Mouse (Mus musculus): Measurements from ENCODE around the gene Lrr1. TPM values are rescaled to one million over a fixed set of nuclear protein-coding genes. Genes with fewer than 3 reads are reported as not detected.

Gene Lrr1
- total and polyA plus RNA-seq, 3 experiments: 9.2 to 35.0 (median 23.8) TPM

DNA sequence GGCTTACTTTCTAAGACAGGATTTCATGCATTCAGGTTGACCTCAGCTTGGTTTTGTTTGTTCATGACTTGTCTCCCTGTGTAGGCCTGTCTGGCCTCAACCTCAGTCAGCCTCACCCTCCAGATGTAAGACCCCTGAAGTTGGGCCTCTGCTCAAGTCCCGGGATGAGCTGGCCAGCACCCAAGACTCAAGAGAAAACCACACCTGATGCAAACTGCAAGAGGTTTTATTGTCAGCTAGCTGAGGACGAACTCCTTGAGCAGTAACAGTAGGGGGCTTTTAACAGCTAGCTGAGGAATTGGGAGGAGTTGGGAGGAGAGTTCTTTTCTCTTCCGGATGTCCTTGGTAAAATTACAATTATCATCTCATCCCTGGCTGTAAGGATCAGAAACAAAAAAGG, 8.9 kb downstream of the Lrr1 start:
- dilution Hi-C loops (cut with MboI; ENCODE audit: extremely low pct_ligation_motif_present, extremely low pct_unique_long_range_greater_than_20kb, low sequenced_read_pairs): no loop called here

DNA sequence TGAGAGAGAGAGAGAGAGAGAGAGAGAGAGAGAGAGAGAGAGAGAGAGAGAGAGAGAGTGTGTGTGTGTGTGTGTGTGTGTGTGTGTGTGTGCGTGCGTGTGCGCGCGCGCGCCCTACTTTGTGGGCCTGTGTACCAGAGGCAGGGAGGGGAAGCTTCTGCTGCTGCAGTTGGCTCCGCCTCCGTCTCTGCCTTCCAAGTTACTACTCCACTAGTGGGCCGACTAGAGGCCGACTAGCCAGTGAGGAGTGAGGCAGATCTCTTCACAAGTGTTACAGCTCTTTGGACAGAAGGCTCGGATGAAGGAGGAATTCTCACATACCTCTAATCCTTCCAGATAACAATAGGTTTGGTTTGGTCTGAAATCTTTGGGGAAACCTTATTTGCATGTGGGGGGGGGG, 10.8 kb downstream of the Lrr1 start:
- Histone ChIP-seq H3K4me1 (ENCODE audit: control insufficient read depth in 1 of 2, insufficient read depth in 2 of 2) (peaks cover 4% of the 10 kb centered on the region in 2 experiments; a peak in 3 of 4 replicates), H3K9ac (ENCODE audit: insufficient read depth, low read depth) (no peak overlapping the region), H3K4me3 (replicated peaks in 1 of 3; ENCODE audit: low read depth in 2 of 3, low read length in 2 of 3, poor library complexity in 1 of 3) (no peak overlapping the region), H3K4me2 (ENCODE audit: insufficient read depth, low read depth, poor library complexity, severe bottlenecking) (no peak overlapping the region), H3K79me2 (replicated peaks; ENCODE audit: control insufficient read depth, extremely low read depth, insufficient read depth, poor library complexity, severe bottlenecking) (peaks cover 20% of the 10 kb centered on the region), H3K36me3 (replicated peaks in 1 of 2; ENCODE audit: control insufficient read depth in 1 of 2, insufficient read depth in 1 of 2, low read length in 1 of 2) (peaks cover 23 to 58% of the 10 kb centered on the region in 2 experiments), H3K27ac (ENCODE audit: insufficient read depth, low read depth) (no peak overlapping the region), H3K9me3 (replicated peaks; ENCODE audit: low read length) (peaks cover 3% of the 10 kb centered on the region), H3K27me3 (replicated peaks) (no peaks in the 10 kb centered on the region)
- DNase-seq (ENCODE audit: extremely low read depth): no peak
- dilution Hi-C loops (cut with MboI; ENCODE audit: extremely low pct_ligation_motif_present, extremely low pct_unique_long_range_greater_than_20kb, low sequenced_read_pairs): no loop called here
- in situ Hi-C loops (cut with MboI; ENCODE audit: low pct_ligation_motif_present, low pct_unique_long_range_greater_than_20kb, low sequenced_read_pairs): no loop called here
- TF ChIP-seq JUN (IDR thresholded peaks at IDR 0.05; ENCODE audit: insufficient read depth, low read depth, low read length) (no peak), RAD21 (IDR thresholded peaks at IDR 0.05; ENCODE audit: low read depth, low read length) (no peak), POLR2A (IDR thresholded peaks at IDR 0.05; ENCODE audit: low read depth, low read length) (no peak), KAT2A (IDR thresholded peaks at IDR 0.05; ENCODE audit: insufficient replicate concordance, low read length) (no peak), POLR2AphosphoS2 (IDR thresholded peaks at IDR 0.05; ENCODE audit: low read depth, low read length) (no peak), TCF12 (IDR thresholded peaks at IDR 0.05; ENCODE audit: low read depth, low read length) (no peak), RCOR1 (conservative IDR thresholded peaks at IDR 0.05; ENCODE audit: low read depth, low read length) (no peak), BHLHE40 (IDR thresholded peaks at IDR 0.05; ENCODE audit: low read depth, low read length) (no peak), GABPA (IDR thresholded peaks at IDR 0.05; ENCODE audit: insufficient replicate concordance, low read depth, low read length) (no peak), IRF4 (IDR thresholded peaks at IDR 0.05; ENCODE audit: low read depth, low read length) (no peak), MAFK (IDR thresholded peaks at IDR 0.05; ENCODE audit: insufficient replicate concordance, low read length) (no peak), MEF2A (IDR thresholded peaks at IDR 0.05; ENCODE audit: borderline replicate concordance, low read depth, low read length) (no peak), ELF1 (IDR thresholded peaks at IDR 0.05; ENCODE audit: low read depth, low read length) (no peak), USF1 (IDR thresholded peaks at IDR 0.05; ENCODE audit: low read depth, low read length) (no peak)

More for the DNA sequence above, 8.9 kb downstream of the Lrr1 start:
- no peak for DNase-seq (ENCODE audit: extremely low read depth)
- H3K4me3 ChIP-seq (replicated peaks in 1 of 3; ENCODE audit: low read depth in 2 of 3, low read length in 2 of 3, poor library complexity in 1 of 3): no peak overlapping the region
- no peak overlapping the region for H3K4me2 ChIP-seq (ENCODE audit: insufficient read depth, low read depth, poor library complexity, severe bottlenecking)
- peaks cover 4% of the 10 kb centered on the region in 2 experiments; a peak in 3 of 4 replicates for H3K4me1 ChIP-seq (ENCODE audit: control insufficient read depth in 1 of 2, insufficient read depth in 2 of 2)
- H3K9me3 ChIP-seq (replicated peaks; ENCODE audit: low read length): peaks cover 3% of the 10 kb centered on the region
- no peak overlapping the region for H3K9ac ChIP-seq (ENCODE audit: insufficient read depth, low read depth)
- H3K27me3 ChIP-seq (replicated peaks): no peaks in the 10 kb centered on the region
- TF ChIP-seq E2F4 (IDR thresholded peaks at IDR 0.05; ENCODE audit: insufficient replicate concordance, low read depth, low read length) (no peak), MXI1 (IDR thresholded peaks at IDR 0.05; ENCODE audit: low read depth, low read length) (no peak), SIN3A (IDR thresholded peaks at IDR 0.05; ENCODE audit: low read length) (no peak), HCFC1 (IDR thresholded peaks at IDR 0.05; ENCODE audit: low read depth, low read length) (no peak), MAZ (IDR thresholded peaks at IDR 0.05; ENCODE audit: low read depth, low read length) (no peak), BHLHE40 (IDR thresholded peaks at IDR 0.05; ENCODE audit: low read depth, low read length) (no peak), ZC3H11A (IDR thresholded peaks at IDR 0.05; ENCODE audit: low read depth, low read length) (no peak)
- in situ Hi-C loops (cut with MboI; ENCODE audit: low pct_ligation_motif_present, low pct_unique_long_range_greater_than_20kb, low sequenced_read_pairs): no loop called here
- no peak overlapping the region for H3K27ac ChIP-seq (ENCODE audit: insufficient read depth, low read depth)
- H3K36me3 ChIP-seq (replicated peaks in 1 of 2; ENCODE audit: control insufficient read depth in 1 of 2, insufficient read depth in 1 of 2, low read length in 1 of 2): peaks cover 26 to 69% of the 10 kb centered on the region in 2 experiments
- H3K79me2 ChIP-seq (replicated peaks; ENCODE audit: control insufficient read depth, extremely low read depth, insufficient read depth, poor library complexity, severe bottlenecking): peaks cover 8% of the 10 kb centered on the region; the same call in 1 of the 2 replicates

Data from CH12.LX (cell line).